Mouse (Mus musculus): ENCODE results near the gene Ripk3. TPM values are rescaled to one million over a fixed set of nuclear protein-coding genes. Genes with fewer than 3 reads are reported as not detected.
A peak's percentile ranks its signal among the peaks of the same experiment; 100 is the strongest.

Ripk3 gene
- polyA plus RNA-seq, 1 experiment from 2014 or later = 24.2 TPM

GRCm38 (mm10) chr14:55783958-55784235, 4.8 kb downstream of the Ripk3 start, which contains the start of gene Adcy4:
TSS of gene Adcy4 (minus strand) at chr14:55784095.
- Histone ChIP-seq H3K36me3 (ENCODE audit: insufficient read depth, low read length) (no peaks in the 10 kb centered on the region), H3K4me3 (ENCODE audit: low read depth, low read length) (peak within 1 kb of the TSS; percentile 49), H3K9ac (replicated peaks; ENCODE audit: low read depth) (peak within 1 kb of the TSS; percentile 27), H3K27ac (ENCODE audit: low read length) (peak within 1 kb of the TSS; percentile 84), H3K4me1 (ENCODE audit: insufficient read depth, low read depth, low read length) (peaks cover 7% of the 10 kb centered on the region; the same call in 1 of the 2 replicates), H3K4me2 (replicated peaks; ENCODE audit: low read depth, low read length) (peak within 1 kb of the TSS; percentile 70), H3K9me3 (ENCODE audit: low read length) (no peaks in the 10 kb centered on the region), H3K27me3 (replicated peaks; ENCODE audit: insufficient read depth, low read length) (0 out of 2 replicates have a peak, but pooled peaks cover 16% of the 10 kb centered on the region)
- ATAC-seq = no peak
- no peak for DNase-seq (ENCODE audit: low spot score)
- WGBS = 10% methylated on average over 11 of the region's 13 CpGs
- TF ChIP-seq EP300 (IDR thresholded peaks at IDR 0.05) (no peak), CTCF (IDR thresholded peaks at IDR 0.05) (no peak)

DNA sequence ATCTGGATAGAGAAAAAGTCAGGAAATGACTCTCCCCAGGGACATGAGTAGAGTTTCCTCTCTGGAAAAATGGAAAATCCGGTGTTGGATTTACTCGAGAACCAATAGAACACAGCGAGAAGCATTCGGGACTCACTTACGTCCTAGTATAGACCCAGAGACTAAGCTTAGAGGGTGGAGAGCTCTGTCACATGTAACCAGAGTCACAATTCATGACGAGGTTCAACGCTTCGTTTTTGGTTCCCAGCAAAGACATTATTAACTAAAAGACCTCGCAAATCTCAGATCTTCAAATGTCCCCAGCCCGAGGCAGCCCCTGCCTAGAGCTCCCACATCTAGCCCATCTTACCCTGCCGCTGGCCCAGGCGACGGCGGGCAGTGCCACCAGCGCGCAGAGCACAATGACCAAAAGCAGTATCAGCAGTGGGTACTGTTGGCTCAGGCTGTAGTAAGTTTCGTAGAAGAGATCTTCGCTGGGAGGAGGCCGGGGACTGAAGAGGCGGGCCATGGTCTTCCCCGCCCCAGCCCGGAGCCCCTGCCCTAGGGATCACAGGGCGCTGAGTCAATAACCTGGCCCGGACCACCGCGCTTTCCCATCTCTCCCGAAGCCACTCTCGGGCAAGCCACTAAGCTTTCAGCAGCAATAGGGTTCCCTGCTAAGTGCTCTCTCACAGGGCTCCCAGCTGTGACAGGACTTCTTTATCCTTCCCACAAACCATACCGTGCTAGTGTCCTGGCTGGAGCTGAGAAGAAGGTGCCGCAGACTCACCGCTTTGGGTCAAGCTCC, 5.3 kb downstream of the Ripk3 start:
- Histone ChIP-seq H3K36me3 (ENCODE audit: insufficient read depth, low read length) (no peaks in the 10 kb centered on the region), H3K4me3 (ENCODE audit: low read depth, low read length) (peak overlapping the region; percentile 49), H3K27me3 (replicated peaks; ENCODE audit: insufficient read depth, low read length) (0 out of 2 replicates have a peak, but pooled peaks cover 13% of the 10 kb centered on the region), H3K27ac (ENCODE audit: low read length) (peak overlapping the region; percentile 84), H3K9ac (replicated peaks; ENCODE audit: low read depth) (peak overlapping the region; percentile 27), H3K4me2 (replicated peaks; ENCODE audit: low read depth, low read length) (peak overlapping the region; percentile 70), H3K4me1 (ENCODE audit: insufficient read depth, low read depth, low read length) (0 out of 2 replicates have a peak, but pooled peaks cover 4% of the 10 kb centered on the region), H3K9me3 (ENCODE audit: low read length) (no peaks in the 10 kb centered on the region)
- ATAC-seq (peak; percentile 75), DNase-seq (ENCODE audit: low spot score) (peak; percentile 88)
- WGBS = 4% methylated on average over 31 of the region's 31 CpGs
- TF ChIP-seq EP300 (IDR thresholded peaks at IDR 0.05) = 0 out of 2 replicates have a peak, but pooled peaks have one; percentile 49
- TF ChIP-seq CTCF (IDR thresholded peaks at IDR 0.05) = 0 out of 2 replicates have a peak, but pooled peaks have one; percentile 8

GRCm38 (mm10) chr14:55782361-55782960, 6.2 kb downstream of the Ripk3 start:
- Histone ChIP-seq H3K36me3 (ENCODE audit: insufficient read depth, low read length) (no peaks in the 10 kb centered on the region), H3K9ac (replicated peaks; ENCODE audit: low read depth) (peak overlapping the region; percentile 5; the same call in 1 of the 2 replicates), H3K4me3 (ENCODE audit: low read depth, low read length) (peak overlapping the region; percentile 49), H3K4me2 (replicated peaks; ENCODE audit: low read depth, low read length) (peak overlapping the region; percentile 70), H3K27ac (ENCODE audit: low read length) (peak overlapping the region; percentile 84), H3K27me3 (replicated peaks; ENCODE audit: insufficient read depth, low read length) (0 out of 2 replicates have a peak, but pooled peaks cover 7% of the 10 kb centered on the region), H3K9me3 (ENCODE audit: low read length) (no peaks in the 10 kb centered on the region), H3K4me1 (ENCODE audit: insufficient read depth, low read depth, low read length) (no peaks in the 10 kb centered on the region)
- 46% methylated on average over 9 of the region's 9 CpGs for WGBS
- no peak for ATAC-seq
- DNase-seq (ENCODE audit: low spot score) = no peak
- no peak for TF ChIP-seq CTCF (IDR thresholded peaks at IDR 0.05)
- TF ChIP-seq EP300 (IDR thresholded peaks at IDR 0.05) = no peak

- 17% methylated on average over 14 of the region's 14 CpGs for whole genome bisulfite sequencing
- 0 out of 2 replicates have a peak, but pooled peaks cover 7% of the 10 kb centered on the region for H3K27me3 ChIP-seq (replicated peaks; ENCODE audit: insufficient read depth, low read length)
- no peaks in the 10 kb centered on the region for H3K36me3 ChIP-seq (ENCODE audit: insufficient read depth, low read length)
- H3K4me2 ChIP-seq (replicated peaks; ENCODE audit: low read depth, low read length) = peak overlapping the region; percentile 48
- no peaks in the 10 kb centered on the region for H3K9me3 ChIP-seq (ENCODE audit: low read length)
- no peaks in the 10 kb centered on the region for H3K4me1 ChIP-seq (ENCODE audit: insufficient read depth, low read depth, low read length)
- peak overlapping the region; percentile 24; the same call in 1 of the 2 replicates for H3K4me3 ChIP-seq (ENCODE audit: low read depth, low read length)
- peak; percentile 100 for TF ChIP-seq CTCF (IDR thresholded peaks at IDR 0.05)
- no peak for TF ChIP-seq EP300 (IDR thresholded peaks at IDR 0.05)
- DNase-seq (ENCODE audit: low spot score) (peak; percentile 95), ATAC-seq (peak; percentile 78)
- H3K27ac ChIP-seq (ENCODE audit: low read length) = no peak overlapping the region
- no peak overlapping the region for H3K9ac ChIP-seq (replicated peaks; ENCODE audit: low read depth)
Measured at GRCm38 (mm10) chr14:55781310-55781709, 7.4 kb downstream of the Ripk3 start.

- TF ChIP-seq EP300 (IDR thresholded peaks at IDR 0.05) (no peak), CTCF (IDR thresholded peaks at IDR 0.05) (no peak)
- Histone ChIP-seq H3K27ac (ENCODE audit: low read length) (no peak overlapping the region), H3K9ac (replicated peaks; ENCODE audit: low read depth) (no peak overlapping the region), H3K4me1 (ENCODE audit: insufficient read depth, low read depth, low read length) (no peaks in the 10 kb centered on the region), H3K36me3 (ENCODE audit: insufficient read depth, low read length) (no peaks in the 10 kb centered on the region), H3K27me3 (replicated peaks; ENCODE audit: insufficient read depth, low read length) (0 out of 2 replicates have a peak, but pooled peaks cover 7% of the 10 kb centered on the region), H3K4me3 (ENCODE audit: low read depth, low read length) (no peak overlapping the region), H3K9me3 (ENCODE audit: low read length) (no peaks in the 10 kb centered on the region), H3K4me2 (replicated peaks; ENCODE audit: low read depth, low read length) (no peak overlapping the region)
- WGBS = 84% methylated on average over 11 of the region's 11 CpGs
- no peak for ATAC-seq
- DNase-seq (ENCODE audit: low spot score) = no peak
Measured at GRCm38 (mm10) chr14:55780736-55781135, 7.9 kb downstream of the Ripk3 start.

DNA sequence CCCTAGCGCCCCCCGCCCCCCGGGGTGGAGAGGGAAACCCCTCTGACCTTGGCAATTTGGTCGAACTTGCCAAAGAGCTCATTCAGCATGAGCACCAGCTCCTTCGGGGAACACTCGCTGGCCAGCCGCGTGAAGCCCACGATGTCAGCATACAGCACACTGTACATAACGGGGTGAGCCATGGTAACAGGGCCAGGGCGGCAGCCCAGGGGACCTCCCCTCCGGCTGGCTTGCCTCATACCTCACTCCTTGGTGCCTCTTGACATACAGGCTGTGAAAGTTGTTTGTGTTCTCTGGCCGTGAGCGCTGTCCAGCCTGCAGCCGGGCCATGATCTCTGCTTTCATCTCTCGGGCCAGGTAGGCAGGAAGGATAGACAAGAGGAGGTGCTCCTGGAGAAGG, 9.0 kb downstream of the Ripk3 start:
- DNase-seq (ENCODE audit: low spot score) = peak; percentile 81
- H3K27ac ChIP-seq (ENCODE audit: low read length) = no peak overlapping the region
- H3K36me3 ChIP-seq (ENCODE audit: insufficient read depth, low read length) = no peaks in the 10 kb centered on the region
- no peak overlapping the region for H3K4me3 ChIP-seq (ENCODE audit: low read depth, low read length)
- H3K27me3 ChIP-seq (replicated peaks; ENCODE audit: insufficient read depth, low read length) = 0 out of 2 replicates have a peak, but pooled peaks cover 7% of the 10 kb centered on the region
- TF ChIP-seq EP300 (IDR thresholded peaks at IDR 0.05) (no peak), CTCF (IDR thresholded peaks at IDR 0.05) (no peak)
- no peaks in the 10 kb centered on the region for H3K4me1 ChIP-seq (ENCODE audit: insufficient read depth, low read depth, low read length)
- ATAC-seq = peak; percentile 49
- WGBS = 36% methylated on average over 16 of the region's 16 CpGs
- H3K9ac ChIP-seq (replicated peaks; ENCODE audit: low read depth) = no peak overlapping the region
- H3K9me3 ChIP-seq (ENCODE audit: low read length) = no peaks in the 10 kb centered on the region
- no peak overlapping the region for H3K4me2 ChIP-seq (replicated peaks; ENCODE audit: low read depth, low read length)

All from lung, postnatal 0 days (tissue).